Mouse (Mus musculus): ENCODE results near the gene Mrgbp. TPM values are rescaled to one million over a fixed set of nuclear protein-coding genes. Genes with fewer than 3 reads are reported as not detected.

The Mrgbp gene
- polyA plus RNA-seq (2015; fragmentation: Nextera tagmentation; extraction: Ambion mirVana) = 22.3 and 24.3 TPM in 2 replicates

DNA sequence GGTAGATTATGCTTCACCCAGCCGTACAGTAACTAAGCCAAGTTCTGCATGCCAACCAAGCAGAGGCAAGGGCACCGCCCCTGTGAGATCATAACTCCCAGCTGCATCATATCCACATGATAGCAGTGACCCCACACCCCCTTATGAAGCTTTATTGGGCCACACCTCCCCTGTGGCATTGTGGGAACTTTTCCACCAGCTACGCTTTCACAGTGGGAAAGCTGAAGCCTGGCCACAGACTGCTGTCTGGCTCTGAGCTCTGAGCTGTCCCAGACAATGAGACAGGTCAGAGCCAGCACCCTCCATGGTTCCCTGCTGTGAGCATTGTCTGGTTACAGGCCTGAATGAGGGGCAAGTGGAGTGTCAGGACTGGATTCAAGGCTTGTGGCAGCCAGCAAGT lies at the start of gene Mrgbp:
Mrgbp (plus strand) TSS at position 303 of the 400 bp plus-strand sequence.
- no peak within 1 kb of the TSS for H3K9ac ChIP-seq
- peaks cover 8% of the 10 kb centered on the region; the same call in 1 of the 2 replicates for H3K27me3 ChIP-seq
- no peak within 1 kb of the TSS for H3K4me3 ChIP-seq
- 66% methylated on average over 3 of the region's 3 CpGs for WGBS
- H3K27ac ChIP-seq = no peak within 1 kb of the TSS
- peaks cover 18% of the 10 kb centered on the region for H3K4me1 ChIP-seq (replicated peaks)
- H3K36me3 ChIP-seq = peaks cover 14% of the 10 kb centered on the region
- no peak for ATAC-seq (replicated peaks; ENCODE audit: insufficient number of reproducible peaks, insufficient read depth, low FRiP score, low read depth)
- H3K4me2 ChIP-seq = no peak within 1 kb of the TSS
- H3K9me3 ChIP-seq (replicated peaks) = no peaks in the 10 kb centered on the region

DNA sequence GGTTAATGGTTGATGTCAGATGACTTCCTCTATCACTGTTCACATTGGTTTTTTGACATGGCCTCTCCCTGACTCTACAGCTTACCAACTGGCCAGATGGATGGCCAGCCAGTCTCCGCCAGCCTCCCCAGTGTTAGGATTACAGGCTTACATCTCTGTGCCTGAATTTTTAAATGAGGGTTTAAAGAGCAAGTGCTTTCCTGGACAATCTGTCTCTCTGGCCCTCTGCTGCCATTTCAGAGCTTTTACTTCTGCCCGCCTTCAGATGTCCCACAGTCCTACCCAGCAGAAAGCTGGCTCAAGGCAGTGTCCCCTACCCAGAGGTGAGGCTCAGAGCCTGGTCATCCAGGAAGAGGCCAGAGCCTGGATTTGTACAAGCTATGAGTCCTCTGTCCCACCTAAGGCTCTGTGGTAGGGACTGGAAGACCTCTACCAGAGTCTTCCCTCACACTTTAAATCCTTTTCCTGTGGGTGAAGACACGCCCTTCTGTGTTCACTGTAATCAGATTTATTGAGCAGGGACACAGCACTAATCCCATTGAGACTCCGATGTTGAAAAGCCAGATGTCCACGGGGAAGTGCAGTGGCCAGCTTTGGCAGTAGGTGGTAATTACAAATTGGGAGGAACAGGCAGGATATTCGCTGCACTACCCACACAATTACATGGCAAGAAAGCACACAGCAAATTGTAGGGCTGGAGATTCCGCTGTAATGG lies 49.3 kb upstream of the Mrgbp start:
- H3K9ac ChIP-seq = no peak overlapping the region
- H3K4me2 ChIP-seq = no peak overlapping the region
- H3K27ac ChIP-seq = no peak overlapping the region
- ATAC-seq (replicated peaks; ENCODE audit: insufficient number of reproducible peaks, insufficient read depth, low FRiP score, low read depth) = no peak
- H3K4me1 ChIP-seq (replicated peaks) = no peaks in the 10 kb centered on the region; the same call in 1 of the 2 replicates
- no peaks in the 10 kb centered on the region for H3K36me3 ChIP-seq
- no peak overlapping the region for H3K4me3 ChIP-seq
- no peaks in the 10 kb centered on the region for H3K9me3 ChIP-seq (replicated peaks)
- peaks cover 25% of the 10 kb centered on the region for H3K27me3 ChIP-seq
- 71% methylated on average over 7 of the region's 7 CpGs for WGBS

DNA sequence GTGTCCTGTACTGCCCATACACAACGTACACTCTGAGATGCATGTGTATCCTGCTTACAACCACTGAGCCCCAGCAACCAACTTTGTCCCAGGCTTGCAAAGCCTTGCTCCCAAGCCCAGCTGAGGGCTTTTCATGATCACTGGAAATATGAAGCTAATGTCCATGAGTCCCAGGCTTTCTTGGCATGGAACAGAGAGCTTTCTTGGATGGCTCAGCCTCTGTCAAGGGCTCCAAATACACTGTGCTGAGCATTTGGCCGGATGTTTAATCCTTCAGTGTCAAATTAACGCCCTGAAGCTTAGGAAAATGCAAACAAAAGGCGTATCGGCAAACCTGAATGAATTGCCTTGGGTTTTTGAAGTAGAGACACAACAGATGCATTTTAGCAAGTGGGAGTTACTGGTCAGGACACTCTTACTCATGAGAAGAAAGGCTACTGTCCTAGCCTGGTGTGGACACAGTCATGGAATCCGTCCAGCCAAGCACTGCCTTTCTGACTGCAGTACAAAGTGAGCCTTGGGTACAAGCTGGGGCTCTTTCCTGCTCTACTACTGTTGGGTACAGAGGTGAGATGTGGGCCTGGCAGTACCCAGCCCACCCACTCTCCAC lies 48.6 kb upstream of the Mrgbp start:
- H3K4me2 ChIP-seq = no peak overlapping the region
- no peak overlapping the region for H3K27ac ChIP-seq
- ATAC-seq (replicated peaks; ENCODE audit: insufficient number of reproducible peaks, insufficient read depth, low FRiP score, low read depth) = no peak
- 56% methylated on average over 6 of the region's 6 CpGs for WGBS
- H3K27me3 ChIP-seq = peaks cover 25% of the 10 kb centered on the region
- H3K9ac ChIP-seq = no peak overlapping the region
- H3K36me3 ChIP-seq = no peaks in the 10 kb centered on the region
- H3K4me1 ChIP-seq (replicated peaks) = no peaks in the 10 kb centered on the region; the same call in 1 of the 2 replicates
- no peak overlapping the region for H3K4me3 ChIP-seq
- H3K9me3 ChIP-seq (replicated peaks) = no peaks in the 10 kb centered on the region

- WGBS = 68% methylated on average over 4 of the region's 4 CpGs
- Histone ChIP-seq H3K4me2 (no peak overlapping the region), H3K27me3 (peaks cover 19% of the 10 kb centered on the region; the same call in 1 of the 2 replicates), H3K4me1 (replicated peaks) (no peaks in the 10 kb centered on the region; the same call in 1 of the 2 replicates), H3K9ac (no peak overlapping the region), H3K4me3 (no peak overlapping the region), H3K27ac (no peak overlapping the region), H3K9me3 (replicated peaks) (no peaks in the 10 kb centered on the region), H3K36me3 (no peaks in the 10 kb centered on the region)
- no peak for ATAC-seq (replicated peaks; ENCODE audit: insufficient number of reproducible peaks, insufficient read depth, low FRiP score, low read depth)
These were observed 47.9 kb upstream of the Mrgbp start for GRCm38 (mm10) chr2:180533237-180533636.

GRCm38 (mm10) chr2:180543675-180544074 lies 37.4 kb upstream of the Mrgbp start:
- Histone ChIP-seq H3K9me3 (replicated peaks) (no peaks in the 10 kb centered on the region), H3K4me2 (no peak overlapping the region), H3K36me3 (no peaks in the 10 kb centered on the region), H3K27ac (no peak overlapping the region), H3K9ac (no peak overlapping the region), H3K4me1 (replicated peaks) (no peaks in the 10 kb centered on the region), H3K27me3 (peaks cover 12% of the 10 kb centered on the region; the same call in 1 of the 2 replicates), H3K4me3 (no peak overlapping the region)
- 72% methylated on average over 2 of the region's 2 CpGs for WGBS
- no peak for ATAC-seq (replicated peaks; ENCODE audit: insufficient number of reproducible peaks, insufficient read depth, low FRiP score, low read depth)

- Histone ChIP-seq H3K36me3 (no peaks in the 10 kb centered on the region), H3K4me1 (replicated peaks) (no peaks in the 10 kb centered on the region), H3K9me3 (replicated peaks) (no peaks in the 10 kb centered on the region), H3K27me3 (peaks cover 12% of the 10 kb centered on the region; the same call in 1 of the 2 replicates), H3K4me2 (no peak overlapping the region), H3K27ac (no peak overlapping the region), H3K9ac (no peak overlapping the region), H3K4me3 (no peak overlapping the region)
- WGBS = 68% methylated on average over 18 of the region's 18 CpGs
- ATAC-seq (replicated peaks; ENCODE audit: insufficient number of reproducible peaks, insufficient read depth, low FRiP score, low read depth) = no peak
These were observed 36.1 kb upstream of the Mrgbp start for GRCm38 (mm10) chr2:180545046-180545445.

DNA sequence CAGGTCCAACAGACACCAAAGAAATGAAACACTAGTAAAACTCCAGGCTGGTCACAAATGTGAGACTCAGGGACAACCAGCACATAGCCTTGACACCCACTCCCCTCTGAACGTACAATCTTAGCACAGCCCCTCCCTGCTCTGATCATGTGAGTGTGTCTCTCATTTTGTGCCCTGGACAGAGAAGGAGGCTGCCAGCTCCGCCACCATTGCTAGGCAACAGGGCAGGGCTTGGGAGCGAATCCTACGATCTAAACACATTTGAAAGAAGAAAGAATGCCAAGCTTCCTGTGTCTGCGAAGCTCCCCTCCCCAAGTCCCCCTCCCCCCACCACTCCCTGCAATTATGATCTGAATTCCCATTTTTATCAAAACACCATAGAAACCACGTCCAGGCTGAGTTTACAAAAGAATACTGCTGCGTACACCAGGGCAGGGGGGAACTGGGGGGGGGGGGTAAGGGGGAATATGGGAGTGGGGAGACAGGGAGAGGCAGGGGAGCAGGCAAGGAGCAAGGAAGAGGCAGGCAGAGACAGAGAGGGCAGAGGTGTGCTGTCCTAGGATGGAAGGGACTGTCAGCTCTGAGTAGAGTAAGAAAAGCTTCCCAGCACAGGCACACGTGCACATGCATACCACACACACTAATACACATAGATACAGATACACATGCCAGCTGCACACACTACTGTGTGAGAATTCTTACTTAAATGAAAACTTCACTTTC lies 33.6 kb upstream of the Mrgbp start:
- Histone ChIP-seq H3K4me1 (replicated peaks) (no peaks in the 10 kb centered on the region), H3K36me3 (no peaks in the 10 kb centered on the region), H3K4me3 (no peak overlapping the region), H3K9me3 (replicated peaks) (no peaks in the 10 kb centered on the region), H3K27ac (no peak overlapping the region), H3K27me3 (peaks cover 16% of the 10 kb centered on the region; the same call in 1 of the 2 replicates), H3K4me2 (no peak overlapping the region), H3K9ac (no peak overlapping the region)
- ATAC-seq (replicated peaks; ENCODE audit: insufficient number of reproducible peaks, insufficient read depth, low FRiP score, low read depth) = no peak
- WGBS = 36% methylated on average over 8 of the region's 8 CpGs

DNA sequence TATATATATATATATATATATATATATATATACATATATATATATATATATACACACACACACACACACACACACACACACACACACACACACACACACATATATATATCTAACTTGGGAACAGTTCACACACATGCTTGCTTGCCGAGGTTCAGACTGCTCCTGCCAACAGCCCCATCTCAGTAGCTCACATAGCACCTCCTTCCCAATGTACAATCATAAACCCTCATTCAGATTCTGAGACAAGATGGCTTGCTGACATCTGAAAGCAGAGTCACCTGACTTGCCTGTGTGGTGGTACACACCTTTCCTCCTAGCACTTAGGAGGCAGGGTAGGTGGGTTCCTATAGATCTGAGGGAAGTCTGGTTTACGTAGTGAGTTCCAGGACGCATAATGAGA lies 28.8 kb upstream of the Mrgbp start:
- no peaks in the 10 kb centered on the region for H3K36me3 ChIP-seq
- H3K4me3 ChIP-seq = no peak overlapping the region
- no peaks in the 10 kb centered on the region for H3K9me3 ChIP-seq (replicated peaks)
- peaks cover 8% of the 10 kb centered on the region; the same call in 1 of the 2 replicates for H3K27me3 ChIP-seq
- H3K4me2 ChIP-seq = no peak overlapping the region
- H3K4me1 ChIP-seq (replicated peaks) = no peaks in the 10 kb centered on the region
- WGBS = 74% methylated on average over 3 of the region's 3 CpGs
- ATAC-seq (replicated peaks; ENCODE audit: insufficient number of reproducible peaks, insufficient read depth, low FRiP score, low read depth) = no peak
- H3K27ac ChIP-seq = no peak overlapping the region
- no peak overlapping the region for H3K9ac ChIP-seq

GRCm38 (mm10) chr2:180555219-180555618 lies 25.9 kb upstream of the Mrgbp start:
- Histone ChIP-seq H3K36me3 (no peaks in the 10 kb centered on the region), H3K9ac (no peak overlapping the region), H3K4me2 (no peak overlapping the region), H3K4me3 (no peak overlapping the region), H3K9me3 (replicated peaks) (no peaks in the 10 kb centered on the region), H3K27ac (no peak overlapping the region), H3K4me1 (replicated peaks) (no peaks in the 10 kb centered on the region), H3K27me3 (peaks cover 8% of the 10 kb centered on the region; the same call in 1 of the 2 replicates)
- WGBS = 50% methylated on average over 3 of the region's 3 CpGs
- no peak for ATAC-seq (replicated peaks; ENCODE audit: insufficient number of reproducible peaks, insufficient read depth, low FRiP score, low read depth)

GRCm38 (mm10) chr2:180556470-180556869 lies 24.6 kb upstream of the Mrgbp start:
- Histone ChIP-seq H3K4me3 (no peak overlapping the region), H3K27me3 (no peaks in the 10 kb centered on the region), H3K9ac (no peak overlapping the region), H3K4me2 (no peak overlapping the region), H3K36me3 (no peaks in the 10 kb centered on the region), H3K27ac (no peak overlapping the region), H3K9me3 (replicated peaks) (no peaks in the 10 kb centered on the region), H3K4me1 (replicated peaks) (no peaks in the 10 kb centered on the region)
- WGBS = 50% methylated on average over 3 of the region's 3 CpGs
- no peak for ATAC-seq (replicated peaks; ENCODE audit: insufficient number of reproducible peaks, insufficient read depth, low FRiP score, low read depth)

DNA sequence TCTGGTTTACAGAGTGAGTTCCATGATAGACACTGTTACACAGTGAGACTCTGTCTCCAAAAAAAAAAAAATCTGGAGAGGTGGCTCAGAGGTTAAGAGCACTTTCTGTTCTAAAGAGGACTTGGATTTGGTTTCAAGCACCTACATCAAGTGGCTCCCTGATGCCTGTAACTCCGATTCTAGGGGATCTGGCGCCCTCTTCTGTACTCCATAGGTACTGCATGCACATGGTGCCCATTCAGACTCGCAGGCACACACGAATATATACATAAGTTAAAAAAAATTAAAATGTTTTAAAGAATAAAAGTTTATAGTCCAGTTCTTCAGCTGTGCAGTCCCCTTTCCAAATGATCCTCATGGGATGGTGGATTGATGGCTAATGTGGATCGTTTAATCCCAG lies 20.9 kb upstream of the Mrgbp start:
- H3K27me3 ChIP-seq = no peaks in the 10 kb centered on the region
- no peaks in the 10 kb centered on the region for H3K9me3 ChIP-seq (replicated peaks)
- H3K36me3 ChIP-seq = no peaks in the 10 kb centered on the region
- WGBS = 53% methylated on average over 5 of the region's 5 CpGs
- H3K27ac ChIP-seq = no peak overlapping the region
- no peak for ATAC-seq (replicated peaks; ENCODE audit: insufficient number of reproducible peaks, insufficient read depth, low FRiP score, low read depth)
- no peak overlapping the region for H3K4me2 ChIP-seq
- H3K4me3 ChIP-seq = no peak overlapping the region
- no peak overlapping the region for H3K9ac ChIP-seq
- H3K4me1 ChIP-seq (replicated peaks) = no peaks in the 10 kb centered on the region

Data from heart, embryonic 15.5 days (tissue).